In the genomic region with DNA sequence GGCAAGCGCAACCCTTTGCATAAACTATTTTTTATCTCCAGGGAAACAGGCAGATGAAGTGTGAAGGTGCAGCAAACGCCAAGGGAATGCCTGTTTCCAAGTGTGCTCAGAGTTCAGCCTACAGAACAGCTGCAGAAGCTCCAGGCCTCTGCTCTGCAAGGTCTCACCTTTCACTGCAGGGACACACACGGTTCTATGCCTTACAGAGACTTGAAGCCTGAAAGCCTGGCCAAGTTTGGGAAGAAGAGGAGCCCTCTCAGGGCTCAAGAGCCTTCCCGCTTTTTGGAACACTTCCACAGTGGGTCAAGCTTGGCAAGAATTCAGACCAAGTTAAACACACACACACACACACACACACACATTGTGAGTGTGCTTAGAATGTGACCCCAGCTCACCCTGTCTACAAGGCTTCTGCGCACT, we compare ENCODE assay signal across 10 mouse cellular contexts. TPM values are rescaled to one million over a fixed set of nuclear protein-coding genes. Genes with fewer than 3 reads are reported as not detected.
DNase-seq lines count a peak whose midpoint lies in the region; ATAC-seq and TF ChIP-seq lines count a peak whose summit lies in the region.
"Had no signal": no experiment of that assay in that cellular context is flagged by ENCODE, and none has a peak within 500 bp of the region (broad histone marks: within the 10 kb centered on the region; RNA-seq: fewer than 3 reads in every experiment).

No protein-coding gene starts in this region.

- no peak overlapping the region for H3K4me3 ChIP-seq in liver, embryonic 11.5 days (ENCODE audit: low read depth, low read length)
- H3K4me3 ChIP-seq in hindbrain, postnatal 0 days (ENCODE audit: low read length), result no peak overlapping the region
- H3K4me3 ChIP-seq in limb, embryonic 10.5 days, result peak overlapping the region; percentile 21; the same call in 1 of the 2 replicates
- H3K4me3 ChIP-seq in stomach, embryonic 15.5 days (replicated peaks), result no peak overlapping the region; the same call in 1 of the 2 replicates
- H3K4me3 ChIP-seq: midbrain, embryonic 13.5 days had no signal

- no peak for DNase-seq in liver, embryonic 11.5 days (ENCODE audit: low spot score)
- DNase-seq in liver, result no peak
- DNase-seq in hindbrain, postnatal 0 days (ENCODE audit: low spot score), result no peak
- peak; percentile 36 for DNase-seq in limb, embryonic 10.5 days (ENCODE audit: low spot score)
- DNase-seq in urinary bladder, postnatal 36 days (ENCODE audit: low spot score in 2 of 2), result no peak
- DNase-seq in cerebellum, postnatal 10 days, result no peak
- DNase-seq: heart, postnatal 36 days had no signal

- H3K9ac ChIP-seq in liver, embryonic 11.5 days (ENCODE audit: low read depth, low read length), result peak overlapping the region; percentile 37; the same call in 1 of the 2 replicates
- no peak overlapping the region; the same call in 1 of the 2 replicates for H3K9ac ChIP-seq in hindbrain, postnatal 0 days (replicated peaks; ENCODE audit: low read length)
- H3K9ac ChIP-seq in stomach, embryonic 15.5 days, result no peak overlapping the region
- H3K9ac ChIP-seq: midbrain, embryonic 13.5 days had no signal

- peaks cover 10% of the 10 kb centered on the region; the same call in 1 of the 2 replicates for H3K4me1 ChIP-seq in liver, embryonic 11.5 days (replicated peaks; ENCODE audit: control insufficient read depth, insufficient read depth, low read length)
- H3K4me1 ChIP-seq in hindbrain, postnatal 0 days (ENCODE audit: insufficient read depth, low read length), result 0 out of 2 replicates have a peak, but pooled peaks cover 4% of the 10 kb centered on the region
- peaks cover 92% of the 10 kb centered on the region for H3K4me1 ChIP-seq in limb, embryonic 10.5 days
- peaks cover 41% of the 10 kb centered on the region for H3K4me1 ChIP-seq in stomach, embryonic 15.5 days

- no peak for ATAC-seq in liver, embryonic 11.5 days (replicated peaks; ENCODE audit: low FRiP score)
- ATAC-seq in hindbrain, postnatal 0 days, result no peak
- ATAC-seq in stomach, embryonic 15.5 days (ENCODE audit: insufficient read depth, low FRiP score, low read depth), result no peak; the same call in 1 of the 2 replicates
- ATAC-seq: midbrain, embryonic 13.5 days had no signal

- H3K9me3 ChIP-seq in liver, embryonic 11.5 days (ENCODE audit: control insufficient read depth, low read length), result no peaks in the 10 kb centered on the region
- no peaks in the 10 kb centered on the region for H3K9me3 ChIP-seq in hindbrain, postnatal 0 days (ENCODE audit: low read length)
- no peaks in the 10 kb centered on the region for H3K9me3 ChIP-seq in limb, embryonic 10.5 days (replicated peaks)
- no peaks in the 10 kb centered on the region for H3K9me3 ChIP-seq in stomach, embryonic 15.5 days
- H3K9me3 ChIP-seq: midbrain, embryonic 13.5 days had no signal

- peak overlapping the region; percentile 78 for H3K4me2 ChIP-seq in liver, embryonic 11.5 days
- peak overlapping the region; percentile 50 for H3K4me2 ChIP-seq in hindbrain, postnatal 0 days (ENCODE audit: low read depth, low read length)
- peak overlapping the region; percentile 82 for H3K4me2 ChIP-seq in stomach, embryonic 15.5 days
- H3K4me2 ChIP-seq: midbrain, embryonic 13.5 days had no signal

- H3K36me3 ChIP-seq in liver, embryonic 11.5 days (ENCODE audit: control insufficient read depth, insufficient read depth, low read length), result no peaks in the 10 kb centered on the region
- no peaks in the 10 kb centered on the region for H3K36me3 ChIP-seq in hindbrain, postnatal 0 days (ENCODE audit: insufficient read depth, low read length)
- peaks cover 34% of the 10 kb centered on the region for H3K36me3 ChIP-seq in limb, embryonic 10.5 days
- no peaks in the 10 kb centered on the region for H3K36me3 ChIP-seq in stomach, embryonic 15.5 days
- H3K36me3 ChIP-seq: midbrain, embryonic 13.5 days had no signal

- H3K27ac ChIP-seq in liver, embryonic 11.5 days (ENCODE audit: low read depth, low read length), result peak overlapping the region; percentile 64
- peak overlapping the region; percentile 79; the same call in 1 of the 2 replicates for H3K27ac ChIP-seq in hindbrain, postnatal 0 days
- no peak overlapping the region for H3K27ac ChIP-seq in limb, embryonic 10.5 days
- H3K27ac ChIP-seq in stomach, embryonic 15.5 days, result peak overlapping the region; percentile 94
- H3K27ac ChIP-seq: midbrain, embryonic 13.5 days had no signal

- 17% methylated on average over 5 of the region's 5 CpGs for WGBS in liver, embryonic 11.5 days
- 14% methylated on average over 5 of the region's 5 CpGs for WGBS in hindbrain, postnatal 0 days
- WGBS in limb, embryonic 10.5 days, result 19% methylated on average over 5 of the region's 5 CpGs
- WGBS in stomach, embryonic 15.5 days, result 22% methylated on average over 5 of the region's 5 CpGs

- no peak for TF ChIP-seq CTCF in hindbrain, postnatal 0 days (IDR thresholded peaks at IDR 0.05; ENCODE audit: low read depth)

- peaks cover 98% of the 10 kb centered on the region for H3K27me3 ChIP-seq in liver, embryonic 11.5 days (replicated peaks; ENCODE audit: control insufficient read depth, insufficient read depth, low read length)
- peaks cover 85% of the 10 kb centered on the region for H3K27me3 ChIP-seq in hindbrain, postnatal 0 days (ENCODE audit: insufficient read depth, low read length)
- peaks cover 76% of the 10 kb centered on the region for H3K27me3 ChIP-seq in limb, embryonic 10.5 days (ENCODE audit: low read depth, poor library complexity, severe bottlenecking)
- H3K27me3 ChIP-seq in stomach, embryonic 15.5 days (replicated peaks), result peaks cover 8% of the 10 kb centered on the region

RNA-seq across cellular contexts. Expression of gene Hoxa4, which starts 2.4 kb away (rescaled TPM):
- 2.3 and 3.1 TPM in 2 replicates for polyA plus RNA-seq in liver, embryonic 11.5 days (2014; fragmentation: Nextera tagmentation; extraction: Ambion mirVana)
- total RNA-seq in hindbrain, postnatal 0 days (2014; rRNA removed), result 4.8 and 7.3 TPM in 2 replicates
- 10.5 and 12.0 TPM in 2 replicates for polyA plus RNA-seq in hindbrain, postnatal 0 days (2015; fragmentation: Nextera tagmentation; extraction: Ambion mirVana)
- polyA plus RNA-seq in limb, embryonic 10.5 days (2016; fragmentation: Nextera tagmentation; extraction: Ambion mirVana), result 1.6 and 1.8 TPM in 2 replicates
- 4.4 and 5.3 TPM in 2 replicates for polyA plus RNA-seq in stomach, embryonic 15.5 days (2015; fragmentation: Nextera tagmentation; extraction: Ambion mirVana)
- polyA plus RNA-seq: midbrain, embryonic 13.5 days had no signal

RNA-seq across cellular contexts. Expression of gene 5730596B20Rik, which starts 11.9 kb away (rescaled TPM):
- polyA plus RNA-seq in liver, embryonic 11.5 days (2014; fragmentation: Nextera tagmentation; extraction: Ambion mirVana), result 0.60 and 1.0 TPM in 2 replicates
- total RNA-seq in hindbrain, postnatal 0 days (2014; rRNA removed), result 1.1 and 1.2 TPM in 2 replicates
- polyA plus RNA-seq in hindbrain, postnatal 0 days (2015; fragmentation: Nextera tagmentation; extraction: Ambion mirVana), result 1.3 and 1.5 TPM in 2 replicates
- 1.1 and 1.3 TPM in 2 replicates for polyA plus RNA-seq in limb, embryonic 10.5 days (2016; fragmentation: Nextera tagmentation; extraction: Ambion mirVana)
- polyA plus RNA-seq in stomach, embryonic 15.5 days (2015; fragmentation: Nextera tagmentation; extraction: Ambion mirVana), result 2.6 and 3.1 TPM in 2 replicates
- polyA plus RNA-seq: midbrain, embryonic 13.5 days had no signal

RNA-seq across cellular contexts. Expression of gene Hoxa5, which starts 15.2 kb away (rescaled TPM):
- polyA plus RNA-seq in liver, embryonic 11.5 days (2014; fragmentation: Nextera tagmentation; extraction: Ambion mirVana), result 8.0 and 9.7 TPM in 2 replicates
- total RNA-seq in hindbrain, postnatal 0 days (2014; rRNA removed), result 99.2 and 108 TPM in 2 replicates
- polyA plus RNA-seq in hindbrain, postnatal 0 days (2015; fragmentation: Nextera tagmentation; extraction: Ambion mirVana), result 81.7 and 89.4 TPM in 2 replicates
- polyA plus RNA-seq in limb, embryonic 10.5 days (2016; fragmentation: Nextera tagmentation; extraction: Ambion mirVana), result 9.8 and 10.4 TPM in 2 replicates
- polyA plus RNA-seq in stomach, embryonic 15.5 days (2015; fragmentation: Nextera tagmentation; extraction: Ambion mirVana), result 19.8 and 20.2 TPM in 2 replicates

RNA-seq across cellular contexts. Expression of gene Hoxa6, which starts 19.3 kb away (rescaled TPM):
- 0.45 and 0.71 TPM in 2 replicates for polyA plus RNA-seq in liver, embryonic 11.5 days (2014; fragmentation: Nextera tagmentation; extraction: Ambion mirVana)
- 12.3 and 25.8 TPM in 2 replicates for total RNA-seq in hindbrain, postnatal 0 days (2014; rRNA removed)
- polyA plus RNA-seq in hindbrain, postnatal 0 days (2015; fragmentation: Nextera tagmentation; extraction: Ambion mirVana), result 6.0 and 7.7 TPM in 2 replicates
- 3.5 and 4.1 TPM in 2 replicates for polyA plus RNA-seq in limb, embryonic 10.5 days (2016; fragmentation: Nextera tagmentation; extraction: Ambion mirVana)
- polyA plus RNA-seq in stomach, embryonic 15.5 days (2015; fragmentation: Nextera tagmentation; extraction: Ambion mirVana), result 1.7 and 1.9 TPM in 2 replicates
- total RNA-seq: ES-E14; heart, postnatal 36 days had no signal
- polyA plus RNA-seq: midbrain, embryonic 13.5 days had no signal

RNA-seq across cellular contexts. Expression of gene Hoxa3, which starts 24.0 kb away (rescaled TPM):
- 2.8 and 2.9 TPM in 2 replicates for polyA plus RNA-seq in liver, embryonic 11.5 days (2014; fragmentation: Nextera tagmentation; extraction: Ambion mirVana)
- 8.7 and 9.8 TPM in 2 replicates for total RNA-seq in hindbrain, postnatal 0 days (2014; rRNA removed)
- 7.9 and 8.8 TPM in 2 replicates for polyA plus RNA-seq in hindbrain, postnatal 0 days (2015; fragmentation: Nextera tagmentation; extraction: Ambion mirVana)
- 7.0 and 7.9 TPM in 2 replicates for polyA plus RNA-seq in limb, embryonic 10.5 days (2016; fragmentation: Nextera tagmentation; extraction: Ambion mirVana)
- 8.0 and 9.6 TPM in 2 replicates for polyA plus RNA-seq in stomach, embryonic 15.5 days (2015; fragmentation: Nextera tagmentation; extraction: Ambion mirVana)
- polyA plus RNA-seq: midbrain, embryonic 13.5 days had no signal
